Mouse (Mus musculus): ENCODE results near the gene Psg22. TPM values are rescaled to one million over a fixed set of nuclear protein-coding genes. Genes with fewer than 3 reads are reported as not detected.
A peak's percentile ranks its signal among the peaks of the same experiment; 100 is the strongest.
"Not testable (repeated sequence)": the region's sequence is repeated elsewhere in the genome, so short reads cannot be mapped to it uniquely, and the experiment has no call there.

Gene Psg22
- total RNA-seq (2021): not detected
- not detected in 2 replicates for polyA plus RNA-seq (2012; rRNA removed)
- long read RNA-seq: 0 reads

GRCm38 (mm10) chr7:18717790-18718189, at the start of gene Psg22:
TSS of gene Psg22 (plus strand) at chr7:18718090.
- DNase-seq: no peak

DNA sequence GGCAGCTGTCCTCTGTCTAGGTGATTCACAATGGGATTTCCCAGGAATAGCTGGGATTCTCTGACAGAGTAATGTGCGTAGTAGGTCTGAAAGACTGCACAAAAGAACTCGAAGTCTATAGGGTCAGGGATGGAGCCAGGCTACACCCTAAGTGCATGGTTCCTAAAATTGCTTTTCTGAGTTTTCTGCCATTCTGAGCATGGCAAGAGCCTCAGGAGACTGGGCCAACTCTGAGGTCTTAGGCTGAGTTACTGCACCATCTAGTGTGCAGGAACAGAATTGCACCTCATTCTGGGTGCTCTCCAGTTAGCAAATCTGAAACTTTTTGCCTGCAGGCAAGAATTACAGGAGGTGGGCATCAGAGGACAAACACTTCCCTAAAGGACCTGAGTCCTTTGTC, 38.1 kb upstream of the Psg22 start:
- peak; percentile 6 for DNase-seq

GRCm38 (mm10) chr7:18685586-18685985, 32.3 kb upstream of the Psg22 start:
- no peak for DNase-seq

DNA sequence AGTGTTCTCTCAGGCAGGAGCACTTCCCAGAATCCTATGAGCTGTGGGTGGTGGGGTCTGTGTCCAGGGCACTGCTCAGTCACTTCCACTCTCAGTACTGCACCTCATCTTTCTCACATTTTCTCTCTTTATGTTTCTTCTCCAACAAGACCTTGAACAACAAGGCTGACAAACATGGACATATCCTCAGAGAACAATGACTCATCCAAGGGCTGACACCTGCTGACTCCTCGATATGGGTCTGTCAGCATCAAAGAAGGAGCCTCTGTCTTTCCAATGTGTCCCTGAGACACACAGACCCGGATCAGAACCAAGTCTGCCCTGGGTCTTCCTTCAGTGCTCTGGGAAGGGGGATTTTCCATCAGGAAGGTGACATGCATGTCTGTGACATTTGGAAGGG, 31.8 kb upstream of the Psg22 start, which contains the start of gene Psg20:
Gene Psg20 (minus strand): TSS at position 101 of the 400 bp plus-strand sequence.
- DNase-seq: no peak

DNA sequence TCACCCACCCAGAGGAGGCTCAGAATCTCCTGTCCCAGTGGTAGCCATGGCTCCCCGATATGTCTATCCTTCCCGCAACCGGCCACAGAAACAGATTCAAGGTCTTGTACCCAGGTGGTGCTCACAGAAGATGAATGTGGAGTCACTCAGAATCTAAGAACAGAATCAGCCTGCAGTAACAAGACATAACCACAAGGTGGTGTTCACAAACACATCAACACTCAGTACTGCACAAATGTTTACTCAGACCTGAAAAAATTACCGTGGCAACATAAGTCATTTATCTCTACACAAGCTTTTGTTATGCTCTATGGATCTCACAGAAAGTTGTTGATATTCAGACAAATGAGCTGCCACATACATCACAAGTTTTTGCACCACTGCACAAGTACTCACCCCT, 7.6 kb upstream of the Psg22 start:
- not testable (repeated sequence) for DNase-seq

DNA sequence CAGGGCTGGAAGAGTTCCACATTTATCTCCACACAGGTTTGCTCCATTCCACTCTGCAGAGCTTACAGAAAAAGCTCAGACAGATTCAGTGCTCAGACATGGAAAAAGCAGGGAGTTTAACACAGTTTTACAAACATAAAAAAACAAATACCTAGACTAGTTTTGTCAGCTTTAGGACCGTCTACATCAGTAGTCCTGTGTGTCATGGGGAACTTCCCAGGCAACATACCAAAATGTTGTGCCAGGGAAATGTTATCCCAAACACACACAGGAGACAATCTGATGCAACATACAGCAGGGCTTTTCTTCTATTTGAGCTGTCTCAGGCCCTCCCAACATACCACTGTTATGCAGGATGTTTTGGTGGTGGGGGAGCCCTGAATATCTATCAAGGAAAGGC, 7.0 kb upstream of the Psg22 start:
- no peak for DNase-seq

DNA sequence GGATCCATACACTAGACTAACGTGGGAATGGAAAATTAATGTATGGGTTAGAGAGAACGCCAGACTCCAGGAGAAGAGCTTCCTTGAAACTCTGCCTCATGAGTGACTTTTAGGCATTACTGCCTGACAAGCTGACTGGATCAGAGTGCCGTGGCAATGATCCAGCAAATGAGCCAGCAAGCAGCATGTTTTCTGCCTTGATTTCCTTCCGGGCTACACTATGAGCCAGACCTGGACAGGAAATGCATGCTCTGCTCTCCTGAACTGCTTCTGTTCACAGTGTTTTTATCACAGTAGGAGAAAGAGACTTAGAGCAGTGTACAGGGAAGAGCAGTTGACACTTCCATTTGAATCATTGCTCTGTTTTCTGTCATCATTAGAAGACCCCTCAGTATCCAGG, 2.3 kb upstream of the Psg22 start:
- no peak for DNase-seq

- no peak for DNase-seq
These were observed 6.1 kb downstream of the Psg22 start for GRCm38 (mm10) chr7:18724001-18724400.

DNA sequence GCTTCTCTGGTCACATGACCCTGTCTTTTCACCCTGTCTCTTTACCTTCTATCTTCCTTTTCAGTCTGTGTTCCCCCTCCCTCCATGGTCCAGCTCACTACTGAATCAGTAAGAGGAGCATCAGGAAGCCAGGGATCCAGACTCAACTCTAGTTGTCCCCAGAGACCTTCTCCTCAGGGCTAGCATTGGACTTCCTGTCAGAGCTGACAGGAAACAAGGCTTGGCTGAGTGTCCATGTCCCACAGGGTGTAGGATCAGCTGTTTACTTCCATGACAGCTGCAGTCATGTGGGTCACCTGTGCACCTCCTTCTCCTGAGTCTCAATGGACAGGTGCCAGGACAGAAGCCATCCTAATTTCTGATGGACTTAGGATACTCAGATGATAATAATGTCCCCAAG, 8.0 kb downstream of the Psg22 start:
- DNase-seq: not testable (repeated sequence)

DNA sequence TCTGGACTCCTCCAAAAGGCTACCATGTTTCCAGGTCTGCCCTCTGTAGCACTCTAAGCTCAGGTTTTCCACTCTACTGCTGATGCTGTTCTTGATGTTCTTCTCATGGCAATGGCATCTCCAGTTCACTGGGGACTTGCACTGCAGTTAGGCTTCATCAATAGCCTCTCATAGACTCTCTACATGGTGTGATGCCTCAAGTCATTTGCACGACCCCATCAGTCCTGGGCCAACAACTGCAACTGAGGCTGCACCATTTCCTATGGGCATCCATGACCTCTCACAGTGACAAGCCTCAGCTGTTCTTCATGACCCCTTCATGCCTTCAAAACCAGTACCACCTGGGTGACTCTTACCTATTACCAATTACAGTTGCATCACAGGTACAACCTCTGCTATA, 10.5 kb downstream of the Psg22 start:
- no peak for DNase-seq

- no peak for DNase-seq
These were observed 15.2 kb downstream of the Psg22 start for GRCm38 (mm10) chr7:18733111-18733510.

- DNase-seq: no peak
These were observed 16.6 kb downstream of the Psg22 start for GRCm38 (mm10) chr7:18734451-18734850.

- peak; percentile 6 for DNase-seq
These were observed 28.4 kb downstream of the Psg22 start for GRCm38 (mm10) chr7:18746189-18746860.

DNA sequence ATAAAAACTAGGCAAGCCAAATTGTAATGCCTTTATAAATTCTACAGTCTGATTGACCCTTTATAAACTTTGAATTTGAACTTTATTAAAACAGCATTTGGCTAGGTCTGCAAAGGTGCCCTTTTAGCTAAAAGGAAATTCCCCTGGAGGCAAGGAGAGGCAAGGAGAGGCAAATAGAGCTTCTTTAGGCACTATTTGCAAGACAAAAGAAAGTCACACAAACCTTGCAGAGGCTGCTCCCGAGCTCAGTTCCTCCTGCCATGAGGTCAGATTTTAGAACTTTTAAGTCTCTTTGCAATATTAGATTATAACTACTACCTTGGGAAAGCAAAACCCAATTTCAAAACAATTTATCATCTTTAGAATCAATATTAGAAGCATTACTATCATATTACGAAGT, 29.5 kb downstream of the Psg22 start:
- DNase-seq: not testable (repeated sequence)

DNA sequence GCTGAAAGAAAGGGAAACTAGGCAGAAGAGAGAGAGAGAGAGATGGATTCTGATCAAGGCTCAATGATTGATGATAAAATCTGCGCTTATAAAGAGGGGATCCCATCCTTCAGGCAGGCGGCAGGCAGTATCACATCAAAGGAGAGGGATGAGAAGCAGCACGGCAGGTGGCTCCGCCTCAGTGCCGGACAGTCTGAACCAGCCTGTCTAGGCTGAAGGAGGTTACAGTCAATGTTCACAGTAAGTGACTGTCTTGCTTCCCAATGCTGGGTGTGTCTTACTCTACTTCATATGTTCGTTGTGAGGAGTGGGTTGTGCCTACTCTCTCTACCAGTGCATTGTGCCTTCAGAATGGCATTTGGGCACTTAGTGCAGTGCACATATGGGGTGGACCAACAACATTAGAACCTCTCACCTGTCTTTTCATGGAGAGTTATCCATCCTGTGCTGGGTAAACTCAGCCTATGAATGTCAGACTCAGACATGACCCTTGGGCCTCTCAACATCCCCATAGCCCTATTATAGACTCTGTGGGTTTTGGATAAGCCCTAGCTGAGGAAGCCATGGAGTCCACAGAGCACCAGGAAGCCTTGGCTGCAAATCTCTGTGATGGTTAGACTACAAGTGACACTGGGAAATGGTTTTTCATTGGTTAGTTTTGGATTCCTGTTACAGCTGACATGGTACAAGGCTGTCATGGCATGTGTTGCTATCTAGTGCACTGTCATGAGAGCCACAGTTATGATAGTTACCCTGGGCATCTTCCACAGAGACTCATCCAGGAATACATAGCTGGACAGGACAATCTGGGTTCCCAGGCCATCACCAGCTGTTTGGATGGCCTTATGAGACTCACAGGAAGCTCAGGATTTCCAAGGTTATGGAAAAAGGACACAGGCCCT, 31.4 kb downstream of the Psg22 start:
- no peak for DNase-seq

DNA sequence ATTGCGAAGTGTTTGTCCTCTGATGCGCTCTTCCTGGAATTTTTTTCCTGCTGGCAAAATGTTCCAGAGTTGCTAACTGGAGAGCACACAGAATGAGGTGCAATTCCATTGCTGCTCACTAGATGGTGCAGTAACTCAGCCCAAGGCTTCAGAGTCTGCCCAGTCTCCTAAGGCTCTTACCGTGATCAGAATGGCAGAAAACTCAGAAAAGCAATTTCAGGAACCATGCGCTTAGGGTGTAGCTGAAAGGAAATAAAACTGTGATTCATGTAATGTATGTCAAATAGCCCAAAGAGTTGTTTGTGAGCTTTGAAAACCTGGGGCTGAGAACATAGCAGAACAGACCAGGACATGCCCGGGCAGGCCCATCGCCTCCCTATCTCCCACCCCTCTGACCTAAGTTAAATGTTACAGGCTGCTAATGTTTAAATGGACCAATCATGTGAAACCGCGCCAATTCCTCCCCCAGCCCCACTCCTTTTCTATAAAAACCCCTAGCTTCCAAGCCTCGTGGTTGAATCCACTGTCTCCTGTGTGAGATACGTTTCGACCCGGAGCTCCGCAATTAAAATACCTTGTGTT, 32.1 kb downstream of the Psg22 start:
- DNase-seq: peak; percentile 53

GRCm38 (mm10) chr7:18760152-18760551, 42.3 kb downstream of the Psg22 start:
- DNase-seq: not testable (repeated sequence)

DNA sequence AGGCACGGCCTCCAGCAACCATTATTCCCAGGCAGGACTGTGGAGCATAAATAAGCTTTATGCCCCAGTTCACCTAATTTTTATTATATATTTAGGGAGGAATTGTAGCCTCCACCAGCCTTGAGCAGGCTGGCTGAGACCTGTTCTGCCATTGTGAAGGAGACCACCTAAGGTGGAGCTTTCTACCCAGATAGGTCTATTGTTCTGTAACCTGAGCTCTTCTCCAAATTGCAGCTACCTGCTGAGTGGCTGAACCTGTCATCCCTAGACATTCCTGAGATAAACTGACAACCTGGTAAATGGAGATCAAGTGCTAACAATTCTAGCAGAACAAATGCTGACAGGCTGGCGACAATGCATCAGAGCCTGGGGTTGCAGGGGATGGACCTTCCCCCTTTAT, 45.0 kb downstream of the Psg22 start:
- not testable (repeated sequence) for DNase-seq

All from adrenal gland, adult 2 months (tissue).